Mouse (Mus musculus): Measurements from ENCODE around the gene Qrsl1.

Gene Qrsl1

DNA sequence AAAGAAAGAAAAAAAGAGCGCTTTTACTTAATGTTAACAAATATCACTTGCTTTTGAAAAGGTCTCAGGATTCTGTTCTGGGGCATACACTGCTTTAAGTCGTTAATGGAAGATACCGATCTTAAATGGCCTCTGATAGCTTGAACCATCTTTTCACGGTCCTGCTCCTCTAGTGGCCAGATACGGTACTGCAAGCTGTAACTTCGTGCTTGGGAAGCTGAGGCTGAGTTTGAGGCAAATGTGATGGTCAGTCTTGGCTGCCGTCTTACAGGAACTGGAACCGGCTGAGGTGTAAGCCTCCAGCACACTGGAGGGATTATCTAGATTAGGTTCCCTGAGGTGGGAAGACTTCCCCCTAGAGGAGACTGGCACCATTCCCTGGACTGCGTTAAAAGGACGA is 30.8 kb downstream of the Qrsl1 start:
- DNase-seq (ENCODE audit: low read depth, low spot score): peak; percentile 46

DNA sequence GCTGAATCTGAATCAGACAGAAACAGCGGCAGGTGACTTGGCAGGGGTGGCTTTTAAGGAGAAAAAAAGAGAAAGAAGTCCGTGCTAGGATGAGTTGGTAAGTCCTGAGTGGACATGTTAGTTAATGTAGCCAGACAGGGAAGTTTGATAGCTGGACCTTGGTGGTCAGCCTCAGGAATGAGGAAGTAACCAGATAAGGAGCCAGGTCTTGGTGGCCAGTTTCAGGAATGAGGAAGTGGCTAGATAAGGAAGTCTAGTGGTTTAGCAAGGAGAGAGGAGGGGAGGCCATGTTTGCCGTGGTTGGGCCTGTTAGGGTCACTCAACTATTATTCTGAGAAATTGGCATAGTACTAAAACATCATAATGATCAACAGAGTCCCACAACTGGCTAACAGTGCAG is 45.2 kb downstream of the Qrsl1 start:
- peak; percentile 11 for DNase-seq (ENCODE audit: low read depth, low spot score)

DNA sequence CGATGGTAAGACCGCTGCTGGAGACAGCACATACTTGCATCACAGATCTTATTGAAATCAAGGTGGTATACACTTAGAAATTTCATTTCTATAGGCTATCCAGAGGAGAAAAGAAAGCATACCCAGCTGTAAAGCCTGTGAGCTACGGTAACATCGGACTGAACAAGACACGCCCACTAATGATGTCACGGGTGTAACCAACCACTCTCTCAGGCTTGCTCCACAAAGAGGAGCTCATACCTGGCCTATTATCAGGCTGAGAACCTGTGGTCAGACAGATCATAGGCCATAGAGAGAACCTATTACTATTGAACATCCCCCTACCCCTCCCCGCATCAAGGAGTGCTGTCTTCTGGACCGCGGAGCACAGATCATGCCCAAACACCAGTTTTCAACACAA is 45.6 kb downstream of the Qrsl1 start:
- no peak for DNase-seq (ENCODE audit: low read depth, low spot score)

DNA sequence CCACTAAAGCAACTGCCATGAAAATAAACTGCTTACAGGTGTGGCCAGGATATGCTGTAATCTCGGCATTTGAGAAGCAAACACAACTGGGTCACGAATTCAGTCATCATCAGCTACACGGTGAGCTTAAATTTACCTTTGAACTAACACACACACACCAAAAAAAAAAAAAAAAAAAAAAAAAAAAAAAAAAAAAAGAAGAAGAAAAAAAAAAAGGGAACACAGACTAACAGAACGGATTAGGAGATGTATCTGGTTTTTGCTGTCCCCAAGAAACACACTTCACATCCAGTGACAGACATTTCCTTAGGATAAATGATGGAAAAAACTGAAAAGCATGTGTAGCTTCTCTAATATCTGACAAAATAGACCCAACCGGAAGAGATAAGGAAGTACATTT is 49.6 kb downstream of the Qrsl1 start:
- no peak for DNase-seq (ENCODE audit: low read depth, low spot score)

DNA sequence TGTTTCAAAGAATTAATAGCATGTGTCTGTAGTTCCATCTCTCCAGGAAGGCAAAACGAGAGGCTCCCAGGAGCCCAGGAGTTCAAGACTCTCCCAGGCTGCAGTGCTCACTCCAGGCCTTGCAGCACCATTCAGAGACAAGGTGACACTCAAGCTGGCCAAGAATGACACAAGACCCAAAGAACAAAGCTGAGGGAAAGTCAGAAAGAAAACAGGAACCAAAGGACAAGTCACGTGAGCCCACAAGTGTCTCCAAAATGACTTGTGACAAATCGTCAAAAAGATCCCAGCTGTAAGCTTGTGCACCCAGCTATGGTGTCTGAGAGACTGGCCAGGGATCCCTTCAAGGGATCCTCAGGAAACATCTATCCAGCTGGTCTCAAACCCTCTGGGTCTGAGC is 52.1 kb downstream of the Qrsl1 start:
- DNase-seq (ENCODE audit: low read depth, low spot score): no peak

DNA sequence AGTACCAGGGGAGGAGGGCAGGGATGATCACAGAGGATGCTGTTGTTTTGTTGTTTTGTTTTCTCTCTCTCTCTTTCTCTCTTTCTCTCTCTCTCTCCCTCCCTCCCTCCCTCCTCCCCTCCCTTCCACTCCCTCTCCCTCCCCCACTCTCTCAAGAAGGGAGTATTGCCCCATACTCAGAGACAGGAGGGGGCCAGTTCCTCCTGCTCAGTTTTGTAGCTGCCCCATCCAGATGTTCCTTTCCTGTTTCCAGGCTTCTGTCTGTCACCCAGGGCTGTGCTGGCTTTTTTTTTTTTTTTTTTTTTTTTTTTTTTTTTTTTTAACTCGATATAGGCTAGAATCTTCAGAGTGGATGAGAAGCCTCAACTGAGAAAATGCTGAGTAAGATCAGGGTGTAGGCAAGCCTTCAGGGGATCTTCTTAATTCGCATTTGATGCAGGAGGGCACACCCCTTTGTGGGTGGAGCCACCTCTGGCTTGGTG is 55.4 kb downstream of the Qrsl1 start:
- no peak for DNase-seq (ENCODE audit: low read depth, low spot score)

DNA sequence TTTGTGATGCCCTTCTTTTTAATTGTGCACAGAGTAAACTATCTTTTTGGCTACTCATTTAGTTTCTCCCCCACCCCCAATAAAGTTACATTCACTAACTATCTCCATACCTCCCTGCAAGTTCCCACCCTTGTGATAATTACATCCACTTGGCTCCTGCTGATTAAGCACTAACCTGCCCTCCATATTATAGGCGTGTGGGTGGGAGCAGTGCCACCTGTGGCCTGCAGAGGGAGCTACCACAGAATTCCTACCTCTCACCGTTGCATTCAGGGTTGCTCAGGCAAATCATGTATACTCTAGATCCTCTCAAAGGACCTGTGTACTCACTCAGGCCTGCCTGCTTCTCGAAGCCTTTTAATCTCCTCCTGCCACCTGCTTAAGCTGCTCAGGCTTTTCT is 56.1 kb downstream of the Qrsl1 start:
- no peak for DNase-seq (ENCODE audit: low read depth, low spot score)

DNA sequence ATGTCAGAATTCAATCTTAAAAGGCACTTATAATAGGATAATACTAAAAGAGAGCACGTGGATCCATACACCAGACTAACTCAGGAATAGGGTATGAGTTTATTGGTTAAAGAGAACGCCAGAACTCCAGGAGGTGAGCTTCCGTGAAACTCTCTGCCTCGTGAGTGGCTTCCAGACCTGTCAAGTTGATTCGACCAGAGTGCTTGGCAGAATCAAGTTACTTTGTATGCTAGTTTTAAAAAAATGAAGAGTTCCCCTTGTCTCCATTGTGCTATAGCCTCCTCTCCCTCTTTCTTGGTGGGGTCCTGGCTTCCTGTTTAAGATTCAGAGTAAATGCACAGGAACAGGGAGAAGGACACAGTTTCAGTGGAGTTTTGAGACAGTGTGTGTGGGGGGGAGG is 60.1 kb downstream of the Qrsl1 start:
- no peak for DNase-seq (ENCODE audit: low read depth, low spot score)

DNA sequence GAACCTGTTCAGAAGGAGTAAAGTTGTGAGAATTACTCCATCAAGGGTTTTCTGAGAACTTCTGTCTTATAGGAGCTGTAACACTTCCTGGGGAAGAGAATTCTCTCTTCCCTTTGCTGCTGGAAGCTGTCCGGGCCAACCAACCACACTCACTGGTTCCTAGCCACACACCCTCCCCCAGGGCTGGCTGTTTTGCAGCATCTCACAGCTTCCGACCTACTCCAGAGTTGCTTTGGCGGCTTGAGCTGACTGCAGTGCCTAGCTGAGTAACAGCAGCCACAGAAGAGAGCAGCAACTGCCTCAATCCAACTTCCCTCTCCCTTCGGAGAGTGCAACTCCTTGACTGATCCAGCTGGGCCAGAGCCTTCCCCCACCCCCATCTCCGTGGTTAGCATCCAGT is 68.7 kb downstream of the Qrsl1 start:
- no peak for DNase-seq (ENCODE audit: low read depth, low spot score)

DNA sequence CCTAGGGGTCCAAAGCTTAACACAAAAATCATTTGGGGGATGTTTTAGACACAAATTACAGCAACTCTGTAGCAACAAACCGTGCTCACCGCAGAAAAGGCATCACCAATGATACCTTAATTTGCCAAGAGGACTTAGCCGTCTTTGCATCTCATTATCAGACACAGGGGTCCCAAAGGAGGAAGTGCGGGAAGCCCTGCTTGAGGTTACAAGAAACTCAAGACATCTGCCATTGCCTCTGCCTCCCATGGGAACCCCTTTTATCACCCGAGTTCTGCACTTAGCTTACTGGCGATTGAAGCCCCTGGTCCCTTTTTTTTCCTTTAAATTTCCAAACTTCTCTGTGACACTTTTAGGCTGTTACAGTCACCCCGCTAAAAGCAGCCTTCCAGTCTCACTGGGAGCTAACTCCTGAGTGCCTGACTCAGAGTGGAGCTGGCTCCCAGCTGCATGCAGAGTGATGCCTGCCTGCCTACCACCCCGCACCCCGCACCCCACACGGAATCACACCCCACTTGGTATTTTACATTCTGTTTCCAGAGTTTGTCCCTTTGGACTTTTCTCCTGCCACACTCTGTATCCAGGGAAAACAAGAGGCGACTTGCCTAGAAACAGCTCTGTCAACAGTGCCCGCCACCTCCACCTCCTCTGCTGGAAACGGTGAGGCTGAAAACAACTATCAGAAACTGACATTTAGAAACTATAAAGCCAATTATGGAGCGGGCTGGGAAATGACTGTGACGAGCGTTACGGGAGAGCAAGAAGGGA is 71.1 kb downstream of the Qrsl1 start:
- no peak for DNase-seq (ENCODE audit: low read depth, low spot score)

DNA sequence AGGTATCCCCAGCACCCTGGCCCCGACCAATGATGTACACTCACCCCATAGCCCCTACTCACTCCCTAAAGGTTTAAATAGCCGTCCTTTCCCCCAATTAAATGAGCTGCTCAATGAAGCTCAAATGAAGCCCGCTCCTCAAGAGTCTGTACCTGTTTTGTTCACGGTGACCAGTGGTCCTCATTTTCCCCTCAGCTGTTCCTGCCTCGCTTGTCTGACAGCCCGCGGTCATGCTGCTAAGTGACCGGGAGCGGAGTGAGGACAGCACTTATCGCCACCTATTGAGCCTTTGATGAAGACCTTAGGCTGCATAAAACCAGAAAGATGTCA is 72.9 kb downstream of the Qrsl1 start:
- DNase-seq (ENCODE audit: low read depth, low spot score): no peak

DNA sequence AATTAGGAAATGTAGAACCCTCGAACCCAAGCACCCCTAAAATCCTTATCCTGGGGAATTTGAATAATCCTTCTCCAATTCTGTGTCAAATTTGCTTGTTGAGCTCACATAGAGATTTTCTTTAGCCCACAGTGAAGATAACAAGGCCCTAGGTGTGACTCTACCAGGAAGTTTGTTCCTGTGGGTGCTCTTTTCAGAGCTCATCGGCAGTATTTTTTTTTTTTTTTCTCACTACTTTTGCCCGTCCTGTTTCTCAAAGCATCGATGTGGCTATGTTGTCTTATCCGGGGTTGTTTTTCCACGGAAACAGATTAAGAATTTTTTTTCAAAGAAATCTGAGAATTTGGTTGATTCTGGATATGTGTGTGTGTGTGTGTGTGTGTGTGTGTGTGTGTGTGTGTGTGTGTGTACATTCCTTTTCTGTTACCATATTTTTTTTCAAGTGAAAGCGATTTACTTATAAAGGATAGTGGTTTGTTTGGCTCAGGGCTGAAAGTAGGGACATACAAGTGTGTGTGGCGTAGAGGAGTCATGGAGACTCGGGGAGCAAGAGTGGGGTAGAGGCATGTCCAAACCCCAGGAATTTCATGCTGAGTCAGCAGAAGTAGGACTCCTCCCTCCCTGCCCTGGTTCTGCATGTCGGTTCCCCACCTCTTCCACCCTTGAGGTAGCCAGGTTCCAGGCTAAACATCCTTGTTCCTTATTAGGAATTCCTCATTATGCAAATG is 73.4 kb downstream of the Qrsl1 start:
- no peak for DNase-seq (ENCODE audit: low read depth, low spot score)

DNA sequence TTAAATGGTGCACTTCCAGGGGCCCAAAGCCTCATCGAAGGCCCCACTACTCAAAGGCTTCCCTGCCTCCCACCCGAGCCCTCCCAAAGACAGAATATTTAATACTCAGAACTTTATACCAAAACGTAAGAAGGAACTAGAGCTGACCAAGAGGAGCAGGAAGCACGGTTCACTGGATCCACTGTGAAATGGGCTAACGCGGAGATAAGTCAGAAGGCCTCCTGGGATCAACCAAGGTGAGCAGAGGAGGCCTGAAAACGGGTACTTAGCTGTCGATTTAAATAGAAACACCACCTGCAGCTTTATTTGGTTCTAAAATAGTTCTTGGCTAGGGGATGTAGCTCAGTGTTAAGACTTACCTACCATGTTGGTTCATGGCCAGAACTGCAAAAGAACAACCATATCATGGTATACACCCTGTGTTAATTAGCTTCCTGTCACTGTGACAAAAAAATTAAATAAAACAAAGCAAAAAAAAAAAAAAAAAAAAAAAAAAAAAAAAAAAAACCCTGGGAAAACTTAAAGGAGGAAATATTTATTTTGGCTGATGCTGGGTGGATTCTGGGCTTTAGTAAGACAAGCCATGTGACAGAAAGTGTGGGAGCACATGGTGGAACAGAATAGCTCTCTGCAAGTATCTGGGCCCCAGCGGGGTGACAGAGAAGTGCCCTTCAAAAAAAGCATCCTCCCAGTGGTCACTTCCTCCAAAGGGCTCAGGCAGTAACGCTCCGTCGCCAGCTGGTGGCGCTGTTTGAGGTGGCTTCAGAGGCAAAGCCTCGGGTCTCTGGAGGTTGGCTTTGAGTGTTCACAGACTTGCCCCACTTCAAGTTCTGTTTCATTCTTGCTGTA is 74.5 kb downstream of the Qrsl1 start:
- DNase-seq (ENCODE audit: low read depth, low spot score): no peak

DNA sequence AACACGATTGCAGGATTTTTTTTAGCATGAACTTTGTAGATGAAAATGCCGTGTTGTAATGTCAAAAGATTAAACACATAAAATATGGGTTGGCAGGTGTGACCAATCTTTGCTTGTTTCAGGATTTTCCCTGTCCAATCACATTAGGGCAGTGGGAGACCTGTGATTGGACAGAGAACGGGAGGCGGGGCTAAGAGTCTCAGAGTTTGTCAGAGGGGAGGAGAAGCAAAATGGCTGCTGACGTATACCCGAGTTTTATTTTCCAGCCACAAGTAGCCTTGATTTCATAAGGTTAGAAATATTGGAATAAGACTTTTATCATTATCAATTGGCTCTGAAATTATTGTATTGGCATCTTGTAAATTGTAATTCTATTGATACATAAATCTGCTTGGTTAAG is 75.8 kb downstream of the Qrsl1 start:
- no peak for DNase-seq (ENCODE audit: low read depth, low spot score)

DNA sequence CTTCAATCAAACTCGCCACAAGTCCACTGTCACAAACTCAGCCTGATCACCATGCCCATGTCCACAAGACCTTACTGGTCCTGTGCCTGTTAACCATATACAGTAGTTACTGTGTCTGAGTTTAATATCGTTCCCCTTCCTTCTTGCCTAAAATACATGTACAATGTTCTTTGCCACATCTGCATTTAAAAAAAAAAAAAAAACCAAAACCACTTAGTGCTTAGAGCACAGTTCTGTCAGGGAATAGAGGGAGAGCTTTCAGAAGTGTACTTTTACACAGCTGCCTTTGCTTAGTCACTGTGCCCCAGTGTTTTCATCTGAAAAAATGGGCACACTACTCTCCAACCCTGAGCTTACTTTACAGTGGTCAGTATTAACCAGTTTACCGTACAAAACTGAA is 76.8 kb downstream of the Qrsl1 start:
- DNase-seq (ENCODE audit: low read depth, low spot score): no peak
